Comparison of ENCODE assay signal across 8 mouse cellular contexts in genomic region chr10:95414316-95415158, GRCm38 (mm10). TPM values are rescaled to one million over a fixed set of nuclear protein-coding genes. Genes with fewer than 3 reads are reported as not detected.
A peak's percentile ranks its signal among the peaks of the same experiment; 100 is the strongest.
DNase-seq lines count a peak whose midpoint lies in the region; ATAC-seq and TF ChIP-seq lines count a peak whose summit lies in the region.

No protein-coding gene starts in this region.

- peak overlapping the region; percentile 66 for H3K4me3 ChIP-seq in intestine, embryonic 14.5 days (ENCODE audit: low read depth, low read length)
- H3K4me3 ChIP-seq in limb, embryonic 15.5 days, result peak overlapping the region; percentile 69
- H3K4me3 ChIP-seq in myocyte, result peak overlapping the region; percentile 91

- DNase-seq in lung, adult 18-20 months, result peak; percentile 39 to 43
- DNase-seq in lung, postnatal 25 days (ENCODE audit: low spot score), result no peak
- peak; percentile 55 to 57 for DNase-seq in cerebellum, postnatal 14 days
- peak; percentile 58 for DNase-seq in gastrocnemius, postnatal 10 days
- DNase-seq in intestine, embryonic 14.5 days (ENCODE audit: low spot score), result peak; percentile 75
- DNase-seq in thymus, postnatal 0 days (ENCODE audit: low spot score), result peak; percentile 8

- H3K4me2 ChIP-seq in intestine, embryonic 14.5 days (ENCODE audit: low read length), result peak overlapping the region; percentile 94
- peak overlapping the region; percentile 98 for H3K4me2 ChIP-seq in limb, embryonic 15.5 days
- H3K4me2 ChIP-seq in myocyte (ENCODE audit: low read depth), result peak overlapping the region; percentile 99

- H3K4me1 ChIP-seq in intestine, embryonic 14.5 days (replicated peaks; ENCODE audit: control insufficient read depth, insufficient read depth, low read length), result peaks cover 6% of the 10 kb centered on the region
- peaks cover 30% of the 10 kb centered on the region for H3K4me1 ChIP-seq in limb, embryonic 15.5 days

- no peaks in the 10 kb centered on the region for H3K9me3 ChIP-seq in intestine, embryonic 14.5 days (ENCODE audit: control insufficient read depth, low read length)
- H3K9me3 ChIP-seq in limb, embryonic 15.5 days, result no peaks in the 10 kb centered on the region

- peak overlapping the region; percentile 45 for H3K9ac ChIP-seq in intestine, embryonic 14.5 days (ENCODE audit: low read length)
- H3K9ac ChIP-seq in limb, embryonic 15.5 days, result peak overlapping the region; percentile 51

- H3K27me3 ChIP-seq in intestine, embryonic 14.5 days (replicated peaks; ENCODE audit: control insufficient read depth, insufficient read depth, low read length), result 0 out of 2 replicates have a peak, but pooled peaks cover 3% of the 10 kb centered on the region
- peaks cover 16% of the 10 kb centered on the region for H3K27me3 ChIP-seq in limb, embryonic 15.5 days
- no peaks in the 10 kb centered on the region for H3K27me3 ChIP-seq in myocyte (ENCODE audit: control insufficient read depth, insufficient read depth, insufficient read length)

- peak overlapping the region; percentile 69 for H3ac ChIP-seq in myocyte (ENCODE audit: control insufficient read depth, insufficient read length)

- no peak for ATAC-seq in intestine, embryonic 14.5 days (replicated peaks; ENCODE audit: low FRiP score, low TSS enrichment, low read depth)
- no peak for ATAC-seq in limb, embryonic 15.5 days (ENCODE audit: insufficient number of reproducible peaks, low FRiP score, low TSS enrichment, low read depth)

- no peak overlapping the region for H3K27ac ChIP-seq in intestine, embryonic 14.5 days (ENCODE audit: low read depth)
- H3K27ac ChIP-seq in limb, embryonic 15.5 days, result peak overlapping the region; percentile 43; the same call in 1 of the 2 replicates

- H3K36me3 ChIP-seq in intestine, embryonic 14.5 days (ENCODE audit: control insufficient read depth, insufficient read depth, low read length), result no peaks in the 10 kb centered on the region
- 0 out of 2 replicates have a peak, but pooled peaks cover 3% of the 10 kb centered on the region for H3K36me3 ChIP-seq in limb, embryonic 15.5 days
- H3K36me3 ChIP-seq in myocyte (ENCODE audit: control insufficient read depth, insufficient read depth), result peaks cover 26% of the 10 kb centered on the region

- WGBS in intestine, embryonic 14.5 days, result under 1% methylated on average over 54 of the region's 65 CpGs
- 1% methylated on average over 65 of the region's 65 CpGs for WGBS in limb, embryonic 15.5 days

- peak; percentile 26 for TF ChIP-seq POLR2A in myocyte (IDR thresholded peaks at IDR 0.05; ENCODE audit: insufficient read length, low read depth)

- peaks cover 21% of the 10 kb centered on the region for H3K79me2 ChIP-seq in myocyte (ENCODE audit: control insufficient read depth, insufficient read depth)

TF ChIP-seq in myocyte, 11 proteins besides CTCF, POLR2A, EP300 and RAD21:
- TF ChIP-seq TCF12 (IDR thresholded peaks at IDR 0.05; ENCODE audit: insufficient read depth, poor library complexity, severe bottlenecking) (no peak), CEBPB (IDR thresholded peaks at IDR 0.05; ENCODE audit: insufficient read depth, poor library complexity, severe bottlenecking) (no peak), POLR2AphosphoS2 (IDR thresholded peaks at IDR 0.05; ENCODE audit: insufficient read length, low read depth) (no peak), REST (IDR thresholded peaks at IDR 0.05; ENCODE audit: insufficient read depth, insufficient read length) (no peak), USF1 (IDR thresholded peaks at IDR 0.05; ENCODE audit: low read depth) (no peak), E2F4 (IDR thresholded peaks at IDR 0.05; ENCODE audit: insufficient read depth) (no peak), MAX (IDR thresholded peaks at IDR 0.05; ENCODE audit: low read depth) (no peak), MYOG (IDR thresholded peaks at IDR 0.05; ENCODE audit: control insufficient read depth in 1 of 3, insufficient read depth in 1 of 3, insufficient read length in 2 of 3, low read depth in 2 of 3) (peak in 2 of 3 experiments; percentile 41 to 66), SRF (IDR thresholded peaks at IDR 0.05; ENCODE audit: control insufficient read depth, insufficient read length, low read depth) (no peak), MYOD1 (IDR thresholded peaks at IDR 0.05; ENCODE audit: control insufficient read depth in 1 of 3, insufficient read length in 2 of 3, low read depth in 2 of 3) (peak in 2 of 3 experiments; percentile 16 to 62), TCF3 (IDR thresholded peaks at IDR 0.05; ENCODE audit: insufficient read length, low read depth) (no peak)

RNA-seq across cellular contexts. Expression of gene Socs2, which starts 2.4 kb away (rescaled TPM):
- total RNA-seq in gastrocnemius, postnatal 10 days (2021), result 10 to 100 TPM; 13.9 to 21.3 TPM
- polyA plus RNA-seq in intestine, embryonic 14.5 days (2014; fragmentation: Nextera tagmentation; extraction: Ambion mirVana), result 47.1 and 52.7 TPM in 2 replicates
- 42.3 and 49.6 TPM in 2 replicates for polyA plus RNA-seq in limb, embryonic 15.5 days (2015; fragmentation: Nextera tagmentation; extraction: Ambion mirVana)
- polyA plus RNA-seq in myocyte (2012; fragmentation: generic; extraction: Trizol), result 27.5 TPM
- polyA plus RNA-seq in thymus, postnatal 0 days (2015; fragmentation: Nextera tagmentation; extraction: Ambion mirVana), result 14.7 and 17.3 TPM in 2 replicates
